Mouse (Mus musculus) liver, embryonic 15.5 days (tissue): ENCODE data around the gene Dnaaf3. TPM values are rescaled to one million over a fixed set of nuclear protein-coding genes. Genes with fewer than 3 reads are reported as not detected.

Experiments
- ATAC-seq: fragments of 200-750 bp; cut with Nextera tagmentation; 2 replicates; pipeline ENCODE4 v1.8.0; 2017; ENCODE audit warnings: moderate number of reproducible peaks, mild to moderate bottlenecking, moderate library complexity; ENCODE audit not compliant: insufficient read depth
- H3K27ac ChIP-seq: fragments of 300-500 bp; sonication (generic); replicated peaks from 2 replicates; pipeline ENCODE4 v1.5.1; 2015; ENCODE audit warnings: mild to moderate bottlenecking, inconsistent platforms
- H3K27me3 ChIP-seq: fragments of 300-500 bp; sonication (generic); 2 replicates; pipeline ENCODE4 v1.6.1; 2015; ENCODE audit warnings: mild to moderate bottlenecking, inconsistent platforms
- H3K36me3 ChIP-seq: fragments of 300-500 bp; sonication (generic); replicated peaks from 2 replicates; pipeline ENCODE4 v1.6.1; 2015; ENCODE audit warnings: moderate library complexity, mild to moderate bottlenecking, inconsistent platforms
- H3K4me1 ChIP-seq: fragments of 300-500 bp; sonication (generic); replicated peaks from 2 replicates; pipeline ENCODE4 v1.6.1; 2015; ENCODE audit warnings: inconsistent platforms
- H3K4me2 ChIP-seq: fragments of 300-500 bp; sonication (generic); 2 replicates; pipeline ENCODE4 v1.6.1; 2015; ENCODE audit warnings: moderate library complexity, mild to moderate bottlenecking, inconsistent platforms
- H3K4me3 ChIP-seq: fragments of 300-500 bp; sonication (generic); replicated peaks from 2 replicates; pipeline ENCODE4 v1.5.1; 2015; ENCODE audit warnings: mild to moderate bottlenecking, inconsistent platforms
- H3K9ac ChIP-seq: fragments of 300-500 bp; sonication (generic); 2 replicates; pipeline ENCODE4 v1.6.1; 2015; ENCODE audit warnings: moderate library complexity, mild to moderate bottlenecking, inconsistent platforms
- H3K9me3 ChIP-seq: fragments of 300-500 bp; sonication (generic); replicated peaks from 2 replicates; pipeline ENCODE4 v1.6.1; 2016; ENCODE audit warnings: inconsistent platforms
- WGBS: fragments of 180-500 bp; shearing (Covaris S2); methylation state at CpG from one replicate; pipeline ENCODE4 v1.1.7; 2015; ENCODE audit warnings: mixed read lengths; ENCODE audit not compliant: insufficient replicate concordance; 5-methylcytosine and 5-hydroxymethylcytosine counted together
- polyA plus RNA-seq: library from polyadenylated mRNA; unstranded; fragments of >200 nt; fragmentation: Nextera tagmentation; extraction: Ambion mirVana; gene quantifications from 2 replicates; pipeline ENCODE4 v1.2.1, GENCODE M21; 2015

Gene Dnaaf3
- polyA plus RNA-seq, 1 experiment from 2014 or later = 0.26 TPM

GRCm38 (mm10) chr7:4518487-4518886, 13.8 kb downstream of the Dnaaf3 start:
- no peak overlapping the region for H3K9ac ChIP-seq
- WGBS = 29% methylated on average over 1 of the region's 1 CpGs
- H3K9me3 ChIP-seq = no peaks in the 10 kb centered on the region
- no peaks in the 10 kb centered on the region for H3K36me3 ChIP-seq
- peaks cover 23% of the 10 kb centered on the region for H3K27me3 ChIP-seq
- peaks cover 17% of the 10 kb centered on the region; the same call in 1 of the 2 replicates for H3K4me1 ChIP-seq
- no peak for ATAC-seq
- H3K4me3 ChIP-seq = no peak overlapping the region
- no peak overlapping the region for H3K4me2 ChIP-seq
- H3K27ac ChIP-seq = no peak overlapping the region

- Histone ChIP-seq H3K36me3 (no peaks in the 10 kb centered on the region), H3K9ac (no peak within 1 kb of the TSS), H3K27ac (no peak within 1 kb of the TSS), H3K27me3 (peaks cover 15% of the 10 kb centered on the region), H3K4me3 (no peak within 1 kb of the TSS), H3K4me1 (peaks cover 18% of the 10 kb centered on the region), H3K4me2 (no peak within 1 kb of the TSS), H3K9me3 (no peaks in the 10 kb centered on the region)
- no peak for ATAC-seq
- 21% methylated on average over 4 of the region's 4 CpGs for WGBS
Observed at GRCm38 (mm10) chr7:4516332-4517050, 15.8 kb downstream of the Dnaaf3 start, which contains the start of gene Tnnt1. Gene Tnnt1 (minus strand): TSS chr7:4516382.

GRCm38 (mm10) chr7:4515853-4516252, 16.4 kb downstream of the Dnaaf3 start:
- Histone ChIP-seq H3K27ac (no peak overlapping the region), H3K9me3 (no peaks in the 10 kb centered on the region), H3K4me2 (no peak overlapping the region), H3K27me3 (peaks cover 9% of the 10 kb centered on the region), H3K4me1 (peaks cover 12% of the 10 kb centered on the region), H3K9ac (no peak overlapping the region), H3K36me3 (no peaks in the 10 kb centered on the region), H3K4me3 (no peak overlapping the region)
- no peak for ATAC-seq
- WGBS = 60% methylated on average over 6 of the region's 6 CpGs

- Histone ChIP-seq H3K4me1 (peaks cover 19% of the 10 kb centered on the region), H3K9me3 (no peaks in the 10 kb centered on the region), H3K4me3 (no peak overlapping the region), H3K27me3 (no peaks in the 10 kb centered on the region), H3K4me2 (no peak overlapping the region), H3K27ac (no peak overlapping the region), H3K36me3 (no peaks in the 10 kb centered on the region), H3K9ac (no peak overlapping the region)
- WGBS = 60% methylated on average over 6 of the region's 6 CpGs
- no peak for ATAC-seq
Observed at GRCm38 (mm10) chr7:4513829-4514712, 18.2 kb downstream of the Dnaaf3 start.

- 17% methylated on average over 13 of the region's 13 CpGs for WGBS
- H3K9me3 ChIP-seq = no peaks in the 10 kb centered on the region
- no peak for ATAC-seq
- no peak overlapping the region for H3K27ac ChIP-seq
- no peaks in the 10 kb centered on the region for H3K36me3 ChIP-seq
- H3K4me1 ChIP-seq = peaks cover 18% of the 10 kb centered on the region
- no peaks in the 10 kb centered on the region for H3K27me3 ChIP-seq
- no peak overlapping the region for H3K9ac ChIP-seq
- H3K4me2 ChIP-seq = no peak overlapping the region
- H3K4me3 ChIP-seq = no peak overlapping the region
Observed at GRCm38 (mm10) chr7:4513236-4513635, 19.0 kb downstream of the Dnaaf3 start.

- Histone ChIP-seq H3K4me2 (no peak overlapping the region), H3K36me3 (no peaks in the 10 kb centered on the region), H3K27me3 (no peaks in the 10 kb centered on the region), H3K4me3 (no peak overlapping the region), H3K9me3 (no peaks in the 10 kb centered on the region), H3K9ac (no peak overlapping the region), H3K4me1 (peaks cover 21% of the 10 kb centered on the region), H3K27ac (no peak overlapping the region)
- ATAC-seq = no peak
- WGBS = 62% methylated on average over 8 of the region's 8 CpGs
Observed at GRCm38 (mm10) chr7:4511489-4512224, 20.6 kb downstream of the Dnaaf3 start.

- H3K9me3 ChIP-seq = no peaks in the 10 kb centered on the region
- no peaks in the 10 kb centered on the region for H3K36me3 ChIP-seq
- H3K4me2 ChIP-seq = peak overlapping the region; percentile 58
- WGBS = 20% methylated on average over 24 of the region's 24 CpGs
- H3K4me1 ChIP-seq = peaks cover 27% of the 10 kb centered on the region
- H3K4me3 ChIP-seq = peak overlapping the region; percentile 32
- no peaks in the 10 kb centered on the region for H3K27me3 ChIP-seq
- 0 out of 2 replicates have a peak overlapping the region, but pooled peaks have one; percentile 11 for H3K9ac ChIP-seq
- no peak overlapping the region for H3K27ac ChIP-seq
- ATAC-seq = peak; percentile 67
Observed at GRCm38 (mm10) chr7:4509863-4510608, 22.2 kb downstream of the Dnaaf3 start.

- Histone ChIP-seq H3K27ac (no peak overlapping the region), H3K9me3 (no peaks in the 10 kb centered on the region), H3K4me2 (no peak overlapping the region), H3K36me3 (no peaks in the 10 kb centered on the region), H3K27me3 (no peaks in the 10 kb centered on the region), H3K9ac (no peak overlapping the region), H3K4me3 (no peak overlapping the region), H3K4me1 (peaks cover 40% of the 10 kb centered on the region)
- WGBS = 56% methylated on average over 8 of the region's 8 CpGs
- ATAC-seq = no peak
Observed at GRCm38 (mm10) chr7:4508739-4509116, 23.5 kb downstream of the Dnaaf3 start.

- H3K9ac ChIP-seq = no peak overlapping the region
- H3K4me1 ChIP-seq = peaks cover 40% of the 10 kb centered on the region
- WGBS = 82% methylated on average over 32 of the region's 32 CpGs
- ATAC-seq = no peak
- no peaks in the 10 kb centered on the region for H3K27me3 ChIP-seq
- H3K4me2 ChIP-seq = no peak overlapping the region
- H3K9me3 ChIP-seq = no peaks in the 10 kb centered on the region
- no peak overlapping the region for H3K27ac ChIP-seq
- H3K4me3 ChIP-seq = no peak overlapping the region
- H3K36me3 ChIP-seq = no peaks in the 10 kb centered on the region
Observed at GRCm38 (mm10) chr7:4508062-4508738, 24.1 kb downstream of the Dnaaf3 start.

- Histone ChIP-seq H3K4me3 (no peak overlapping the region), H3K27ac (no peak overlapping the region), H3K4me2 (no peak overlapping the region), H3K4me1 (peaks cover 48% of the 10 kb centered on the region), H3K9me3 (no peaks in the 10 kb centered on the region), H3K36me3 (no peaks in the 10 kb centered on the region), H3K9ac (no peak overlapping the region), H3K27me3 (no peaks in the 10 kb centered on the region)
- ATAC-seq = no peak
- 39% methylated on average over 3 of the region's 4 CpGs for WGBS
Observed at GRCm38 (mm10) chr7:4507220-4507619, 25.0 kb downstream of the Dnaaf3 start.
